Mouse (Mus musculus): ENCODE measurements around the gene Ppp1r16b. TPM values are rescaled to one million over a fixed set of nuclear protein-coding genes. Genes with fewer than 3 reads are reported as not detected.

Ppp1r16b gene
- polyA plus RNA-seq, 1 experiment from 2014 or later, result 4.7 TPM

DNA sequence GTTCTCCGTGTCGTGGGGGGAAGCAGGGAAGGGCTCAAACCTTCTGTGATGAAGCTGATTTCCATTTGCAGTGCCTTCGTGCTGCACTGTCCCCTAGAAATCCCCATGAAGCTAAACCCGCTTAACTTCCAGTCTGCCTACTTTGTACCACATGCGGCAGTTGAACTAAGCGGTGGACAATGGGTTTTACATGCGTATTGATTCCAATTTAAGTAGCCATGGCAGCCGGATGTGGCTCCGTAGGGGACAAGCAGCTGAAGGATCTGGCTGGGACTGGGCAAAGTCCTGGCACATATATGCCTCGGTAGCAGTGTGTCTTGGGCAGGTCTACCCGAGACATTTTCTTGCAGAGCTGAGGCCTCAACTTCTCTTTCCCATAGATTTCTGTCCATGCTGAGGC, 73.4 kb downstream of the Ppp1r16b start:
- no peak for DNase-seq (ENCODE audit: low spot score)
- no peaks in the 10 kb centered on the region for H3K4me1 ChIP-seq
- no peak overlapping the region for H3K27ac ChIP-seq
- no peaks in the 10 kb centered on the region for H3K9me3 ChIP-seq
- H3K27me3 ChIP-seq (ENCODE audit: insufficient read depth, poor library complexity, severe bottlenecking), result no peaks in the 10 kb centered on the region
- 84% methylated on average over 11 of the region's 11 CpGs for WGBS
- no peaks in the 10 kb centered on the region; the same call in 1 of the 2 replicates for H3K36me3 ChIP-seq
- no peak overlapping the region for H3K4me3 ChIP-seq

- no peaks in the 10 kb centered on the region for H3K27me3 ChIP-seq (ENCODE audit: insufficient read depth, poor library complexity, severe bottlenecking)
- DNase-seq (ENCODE audit: low spot score), result no peak
- no peak overlapping the region for H3K4me3 ChIP-seq
- no peaks in the 10 kb centered on the region for H3K4me1 ChIP-seq
- no peaks in the 10 kb centered on the region; the same call in 1 of the 2 replicates for H3K36me3 ChIP-seq
- 75% methylated on average over 3 of the region's 3 CpGs for WGBS
- no peak overlapping the region for H3K27ac ChIP-seq
- H3K9me3 ChIP-seq, result no peaks in the 10 kb centered on the region
Observed at GRCm38 (mm10) chr2:158739113-158739512, 73.9 kb downstream of the Ppp1r16b start.

DNA sequence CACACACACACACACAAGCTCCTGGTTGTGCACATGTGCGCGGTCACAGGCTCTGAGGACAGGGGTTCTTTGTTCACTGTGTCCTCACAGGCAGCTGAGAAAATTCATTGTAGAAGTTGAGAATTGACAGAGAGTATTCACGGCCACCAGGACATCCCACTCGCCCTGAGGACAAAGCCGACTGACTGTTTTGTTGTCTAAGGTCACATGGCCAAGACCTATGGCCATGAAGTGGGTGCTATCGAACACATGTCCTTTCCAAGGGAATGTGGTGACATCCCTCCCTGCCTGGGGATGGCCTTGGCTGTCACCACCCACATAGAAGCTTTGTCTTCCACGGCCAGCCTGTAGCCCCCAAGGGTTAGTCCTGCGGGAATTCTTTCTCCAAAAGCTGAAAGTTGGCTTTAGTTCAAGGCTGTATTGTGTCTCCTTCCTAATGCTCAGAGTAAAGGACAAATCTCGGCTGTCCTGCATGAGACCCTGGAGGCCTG, 75.9 kb downstream of the Ppp1r16b start:
- WGBS, result 72% methylated on average over 9 of the region's 9 CpGs
- no peaks in the 10 kb centered on the region; the same call in 1 of the 2 replicates for H3K36me3 ChIP-seq
- no peak overlapping the region for H3K4me3 ChIP-seq
- no peaks in the 10 kb centered on the region for H3K9me3 ChIP-seq
- H3K27me3 ChIP-seq (ENCODE audit: insufficient read depth, poor library complexity, severe bottlenecking), result no peaks in the 10 kb centered on the region
- H3K4me1 ChIP-seq, result peaks cover 6% of the 10 kb centered on the region; the same call in 1 of the 2 replicates
- no peak overlapping the region for H3K27ac ChIP-seq
- no peak for DNase-seq (ENCODE audit: low spot score)

GRCm38 (mm10) chr2:158742431-158742830, 77.2 kb downstream of the Ppp1r16b start:
- Histone ChIP-seq H3K4me3 (no peak overlapping the region), H3K4me1 (peaks cover 6% of the 10 kb centered on the region; the same call in 1 of the 2 replicates), H3K27me3 (ENCODE audit: insufficient read depth, poor library complexity, severe bottlenecking) (no peaks in the 10 kb centered on the region), H3K36me3 (no peaks in the 10 kb centered on the region; the same call in 1 of the 2 replicates), H3K9me3 (no peaks in the 10 kb centered on the region), H3K27ac (no peak overlapping the region)
- WGBS, result 69% methylated on average over 5 of the region's 5 CpGs
- DNase-seq (ENCODE audit: low spot score), result no peak

GRCm38 (mm10) chr2:158743518-158744141, 78.4 kb downstream of the Ppp1r16b start:
- H3K36me3 ChIP-seq, result no peaks in the 10 kb centered on the region; the same call in 1 of the 2 replicates
- no peaks in the 10 kb centered on the region for H3K27me3 ChIP-seq (ENCODE audit: insufficient read depth, poor library complexity, severe bottlenecking)
- no peaks in the 10 kb centered on the region for H3K9me3 ChIP-seq
- DNase-seq (ENCODE audit: low spot score), result no peak
- H3K27ac ChIP-seq, result no peak overlapping the region
- H3K4me1 ChIP-seq, result peaks cover 6% of the 10 kb centered on the region; the same call in 1 of the 2 replicates
- 82% methylated on average over 11 of the region's 11 CpGs for WGBS
- no peak overlapping the region for H3K4me3 ChIP-seq

DNA sequence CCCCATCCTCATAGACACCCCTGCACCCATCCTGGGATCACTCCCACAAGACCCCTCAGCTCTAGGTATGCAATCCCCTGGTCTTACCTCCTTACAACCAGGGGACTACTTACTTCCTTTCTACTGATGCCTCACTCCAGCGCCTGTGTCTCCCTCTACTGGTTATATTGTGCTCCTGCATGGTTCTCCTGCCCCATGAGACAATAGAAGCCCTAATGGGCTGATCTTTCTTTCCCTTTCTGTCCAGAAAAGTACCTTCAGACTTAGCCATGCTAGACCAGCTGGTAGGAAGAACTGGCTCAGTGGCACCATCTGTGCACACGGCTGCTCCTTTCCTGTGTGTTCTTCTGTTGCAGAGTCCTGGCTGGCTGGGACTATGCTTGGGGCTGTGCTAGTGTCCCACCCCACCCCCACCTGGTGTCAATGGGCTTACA, 79.9 kb downstream of the Ppp1r16b start:
- Histone ChIP-seq H3K36me3 (no peaks in the 10 kb centered on the region; the same call in 1 of the 2 replicates), H3K27ac (no peak overlapping the region), H3K4me1 (peaks cover 6% of the 10 kb centered on the region; the same call in 1 of the 2 replicates), H3K27me3 (ENCODE audit: insufficient read depth, poor library complexity, severe bottlenecking) (no peaks in the 10 kb centered on the region), H3K4me3 (no peak overlapping the region), H3K9me3 (no peaks in the 10 kb centered on the region)
- 22% methylated on average over 2 of the region's 2 CpGs for WGBS
- no peak for DNase-seq (ENCODE audit: low spot score)

GRCm38 (mm10) chr2:158746164-158746563, 81.0 kb downstream of the Ppp1r16b start:
- Histone ChIP-seq H3K27me3 (ENCODE audit: insufficient read depth, poor library complexity, severe bottlenecking) (no peaks in the 10 kb centered on the region), H3K4me3 (no peak overlapping the region), H3K36me3 (no peaks in the 10 kb centered on the region; the same call in 1 of the 2 replicates), H3K9me3 (no peaks in the 10 kb centered on the region), H3K27ac (no peak overlapping the region), H3K4me1 (peaks cover 6% of the 10 kb centered on the region; the same call in 1 of the 2 replicates)
- 61% methylated on average over 11 of the region's 11 CpGs for WGBS
- DNase-seq (ENCODE audit: low spot score), result no peak

DNA sequence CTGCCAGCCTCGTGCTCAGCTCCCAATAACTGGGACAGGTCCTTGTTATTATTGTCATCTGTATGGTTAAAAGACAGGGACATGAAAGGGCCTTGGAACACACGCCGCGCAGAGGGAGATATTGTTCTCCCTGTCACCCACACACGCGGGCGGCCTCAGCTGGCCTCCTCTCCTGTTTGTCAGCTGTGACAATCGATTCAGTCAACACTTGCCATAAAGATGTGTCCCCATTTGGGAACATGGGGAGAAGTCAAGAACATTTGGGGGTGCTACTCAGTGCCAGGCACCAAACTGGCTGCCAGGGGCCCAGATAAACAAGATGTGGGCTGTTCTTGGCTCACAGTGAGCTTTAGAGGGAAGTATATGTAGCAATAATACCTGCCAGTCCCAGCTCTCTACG, 84.2 kb downstream of the Ppp1r16b start:
- H3K9me3 ChIP-seq, result no peaks in the 10 kb centered on the region
- 88% methylated on average over 9 of the region's 9 CpGs for WGBS
- H3K36me3 ChIP-seq, result 0 out of 2 replicates have a peak, but pooled peaks cover 7% of the 10 kb centered on the region
- no peak overlapping the region for H3K27ac ChIP-seq
- H3K4me1 ChIP-seq, result peaks cover 6% of the 10 kb centered on the region; the same call in 1 of the 2 replicates
- DNase-seq (ENCODE audit: low spot score), result no peak
- H3K27me3 ChIP-seq (ENCODE audit: insufficient read depth, poor library complexity, severe bottlenecking), result no peaks in the 10 kb centered on the region
- no peak overlapping the region for H3K4me3 ChIP-seq

DNA sequence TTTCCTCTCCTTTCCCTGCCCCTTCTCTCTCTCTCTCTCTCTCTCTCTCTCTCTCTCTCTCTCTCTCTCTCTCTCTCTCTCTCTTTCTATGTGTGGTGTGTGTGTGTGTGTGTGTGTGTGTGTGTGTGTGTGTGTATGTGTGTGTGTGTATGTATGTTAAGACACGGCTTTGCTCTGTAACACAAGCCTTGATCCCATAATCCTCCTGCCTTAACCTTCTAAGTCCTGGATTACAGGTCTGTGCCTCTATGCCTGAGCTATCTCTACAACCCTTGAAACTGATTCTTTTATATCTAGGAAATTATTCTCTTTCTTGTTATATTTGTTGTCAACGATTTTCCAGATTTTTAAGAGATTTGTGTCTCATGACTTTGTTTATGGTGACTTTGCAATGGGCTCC, 95.0 kb downstream of the Ppp1r16b start:
- Histone ChIP-seq H3K27me3 (ENCODE audit: insufficient read depth, poor library complexity, severe bottlenecking) (no peaks in the 10 kb centered on the region), H3K4me3 (no peak overlapping the region), H3K36me3 (no peaks in the 10 kb centered on the region; the same call in 1 of the 2 replicates), H3K4me1 (0 out of 2 replicates have a peak, but pooled peaks cover 5% of the 10 kb centered on the region), H3K27ac (no peak overlapping the region), H3K9me3 (no peaks in the 10 kb centered on the region)
- 76% methylated on average over 2 of the region's 2 CpGs for WGBS
- no peak for DNase-seq (ENCODE audit: low spot score)

GRCm38 (mm10) chr2:158762339-158762738, 97.1 kb downstream of the Ppp1r16b start:
- Histone ChIP-seq H3K4me3 (no peak overlapping the region), H3K4me1 (0 out of 2 replicates have a peak, but pooled peaks cover 5% of the 10 kb centered on the region), H3K27ac (no peak overlapping the region), H3K36me3 (no peaks in the 10 kb centered on the region; the same call in 1 of the 2 replicates), H3K27me3 (ENCODE audit: insufficient read depth, poor library complexity, severe bottlenecking) (no peaks in the 10 kb centered on the region), H3K9me3 (no peaks in the 10 kb centered on the region)
- 86% methylated on average over 5 of the region's 5 CpGs for WGBS
- no peak for DNase-seq (ENCODE audit: low spot score)

DNA sequence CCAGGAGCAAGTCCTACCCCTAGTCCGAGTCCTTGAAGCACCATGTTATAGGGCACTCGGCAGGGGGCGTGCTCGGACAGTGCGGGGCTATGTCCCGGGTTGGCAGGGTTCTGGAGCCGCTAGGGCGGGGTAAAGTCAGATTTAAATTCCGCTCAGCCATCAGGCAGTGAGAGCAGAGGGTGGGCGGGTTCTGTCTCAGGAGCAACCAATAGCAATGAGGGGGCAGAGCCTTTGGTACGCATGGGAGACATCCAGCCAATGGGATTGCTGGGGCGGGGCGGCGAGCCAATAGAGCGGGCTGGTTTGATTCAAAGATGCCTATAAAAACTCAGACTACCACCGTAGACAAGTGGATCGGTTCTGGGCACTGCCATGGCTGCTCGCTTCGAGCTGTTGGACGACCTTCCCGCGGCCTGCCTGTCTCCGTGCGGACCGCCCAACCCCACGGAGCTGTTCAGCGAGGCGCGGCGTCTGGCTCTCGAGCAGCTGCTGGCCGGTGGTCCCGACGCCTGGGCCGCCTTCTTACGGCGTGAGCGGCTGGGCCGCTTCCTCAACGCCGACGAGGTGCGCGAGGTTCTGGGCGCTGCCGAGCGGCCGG, 102.6 kb downstream of the Ppp1r16b start, which contains the start of gene Fam83d:
Gene Fam83d (plus strand): TSS at position 352 of the 598 bp plus-strand sequence.
- H3K4me3 ChIP-seq, result peak within 1 kb of the TSS; percentile 90
- H3K27me3 ChIP-seq (ENCODE audit: insufficient read depth, poor library complexity, severe bottlenecking), result no peaks in the 10 kb centered on the region
- H3K36me3 ChIP-seq, result peaks cover 9% of the 10 kb centered on the region
- peak; percentile 99 for DNase-seq (ENCODE audit: low spot score)
- peak within 1 kb of the TSS; percentile 94 for H3K27ac ChIP-seq
- no peaks in the 10 kb centered on the region for H3K9me3 ChIP-seq
- WGBS, result under 1% methylated on average over 48 of the region's 48 CpGs
- H3K4me1 ChIP-seq, result peaks cover 45% of the 10 kb centered on the region

GRCm38 (mm10) chr2:158768350-158768749, 103.2 kb downstream of the Ppp1r16b start:
- Histone ChIP-seq H3K27me3 (ENCODE audit: insufficient read depth, poor library complexity, severe bottlenecking) (no peaks in the 10 kb centered on the region), H3K4me1 (peaks cover 50% of the 10 kb centered on the region), H3K9me3 (no peaks in the 10 kb centered on the region), H3K4me3 (peak overlapping the region; percentile 90), H3K36me3 (peaks cover 13% of the 10 kb centered on the region), H3K27ac (peak overlapping the region; percentile 94)
- under 1% methylated on average over 37 of the region's 37 CpGs for WGBS
- DNase-seq (ENCODE audit: low spot score), result no peak

- no peak for DNase-seq (ENCODE audit: low spot score)
- H3K27me3 ChIP-seq (ENCODE audit: insufficient read depth, poor library complexity, severe bottlenecking), result no peaks in the 10 kb centered on the region
- peak overlapping the region; percentile 90 for H3K4me3 ChIP-seq
- peaks cover 17% of the 10 kb centered on the region for H3K36me3 ChIP-seq
- peaks cover 54% of the 10 kb centered on the region for H3K4me1 ChIP-seq
- H3K9me3 ChIP-seq, result no peaks in the 10 kb centered on the region
- 2% methylated on average over 5 of the region's 5 CpGs for WGBS
- H3K27ac ChIP-seq, result peak overlapping the region; percentile 94
Observed at GRCm38 (mm10) chr2:158768771-158769170, 103.6 kb downstream of the Ppp1r16b start.

Measured in heart, embryonic 10.5 days (tissue).